Mouse (Mus musculus) CH12.LX (cell line): ENCODE measurements at regions not wholly inside any gene's neighbourhood (a gene's known extent, or its start where the extent isn't known, plus 50 kb on each side); places are given as distances from the start of the nearest gene placed in this dataset.
A peak's percentile ranks its signal among the peaks of the same experiment; 100 is the strongest.

Experiments
- DNase-seq: peaks from one replicate; pipeline ENCODE4 v3.0.0-alpha.2; 2013; ENCODE audit errors: extremely low read depth
- H3K27ac ChIP-seq: 2 replicates; pipeline ENCODE4 v1.5.1; 2012; ENCODE audit warnings: low read depth, mild to moderate bottlenecking, control low read depth, moderate library complexity; ENCODE audit not compliant: insufficient read depth
- H3K27me3 ChIP-seq: replicated peaks from 2 replicates; pipeline ENCODE3; 2012; ENCODE audit warnings: inconsistent platforms
- H3K36me3 ChIP-seq, 2 experiments: replicated peaks in 1 of 2; 2 replicates each; pipeline versions ENCODE3 to v1.6.1; 2012; ENCODE audit warnings: inconsistent platforms in 1 of 2, low read length in 1 of 2, mild to moderate bottlenecking in 1 of 2, mixed read lengths in 1 of 2, moderate library complexity in 1 of 2; ENCODE audit not compliant: control insufficient read depth in 1 of 2, insufficient read depth in 1 of 2
- H3K4me1 ChIP-seq, 2 experiments: 2 replicates each; pipeline ENCODE4 v1.6.1; 2012; ENCODE audit warnings: inconsistent platforms in 1 of 2, moderate library complexity in 1 of 2; ENCODE audit not compliant: insufficient read depth in 2 of 2, control insufficient read depth in 1 of 2
- H3K4me2 ChIP-seq: 2 replicates; pipeline ENCODE4 v1.6.1; 2012; ENCODE audit warnings: low read depth, mild to moderate bottlenecking, control low read depth; ENCODE audit not compliant: poor library complexity, insufficient read depth, severe bottlenecking
- H3K4me3 ChIP-seq, 3 experiments: fragments of 150-350 bp in 1 of 3; sonication (generic) in 1 of 3; replicated peaks in 1 of 3; 2 replicates each; pipeline versions ENCODE3 to v1.5.1; 2011 to 2012; ENCODE audit warnings: low read depth in 2 of 3, low read length in 2 of 3, mild to moderate bottlenecking in 2 of 3, moderate library complexity in 2 of 3, control low read depth in 1 of 3, improper control_type of control experiment in 1 of 3, inconsistent platforms in 1 of 3, mixed read lengths in 1 of 3; ENCODE audit not compliant: poor library complexity in 1 of 3
- H3K79me2 ChIP-seq: replicated peaks from 2 replicates; pipeline ENCODE4 v1.6.1; 2012; ENCODE audit warnings: mild to moderate bottlenecking, moderate library complexity; ENCODE audit not compliant: control insufficient read depth, poor library complexity, insufficient read depth, severe bottlenecking; ENCODE audit errors: extremely low read depth
- H3K9ac ChIP-seq: 2 replicates; pipeline ENCODE4 v1.6.1; 2012; ENCODE audit warnings: low read depth, mild to moderate bottlenecking, control low read depth, moderate library complexity; ENCODE audit not compliant: insufficient read depth
- H3K9me3 ChIP-seq: replicated peaks from 2 replicates; pipeline ENCODE3; 2012; ENCODE audit warnings: low read length, inconsistent platforms, mixed read lengths
- BHLHE40 ChIP-seq: IDR thresholded peaks from 2 replicates; pipeline ENCODE4 v1.6.1; 2011; ENCODE audit warnings: mild to moderate bottlenecking, low read depth, low read length, improper control_type of control experiment
- CHD1 ChIP-seq: IDR thresholded peaks from 2 replicates; pipeline ENCODE4 v1.6.1; 2012; ENCODE audit warnings: low read depth, low read length, improper control_type of control experiment, inconsistent platforms
- CHD2 ChIP-seq: IDR thresholded peaks from 2 replicates; pipeline ENCODE4 v1.6.1; 2011; ENCODE audit warnings: low read length, improper control_type of control experiment
- CTCF ChIP-seq, 2 experiments: IDR thresholded peaks in 1 of 2; conservative IDR thresholded peaks in 1 of 2; 2 replicates each; pipeline ENCODE4 v1.5.1; 2011 to 2012; ENCODE audit warnings: low read depth in 2 of 2, low read length in 2 of 2, improper control_type of control experiment in 1 of 2, inconsistent platforms in 1 of 2, mild to moderate bottlenecking in 1 of 2, moderate library complexity in 1 of 2
- EP300 ChIP-seq: IDR thresholded peaks from 2 replicates; pipeline ENCODE4 v1.6.1; 2011; ENCODE audit warnings: low read length, improper control_type of control experiment
- ETS1 ChIP-seq: conservative IDR thresholded peaks from 2 replicates; pipeline ENCODE4 v1.6.1; 2012; ENCODE audit warnings: low read depth, mild to moderate bottlenecking, inconsistent platforms, low read length, improper control_type of control experiment, moderate library complexity
- IRF4 ChIP-seq: IDR thresholded peaks from 2 replicates; pipeline ENCODE4 v1.6.1; 2014; ENCODE audit warnings: low read depth, mild to moderate bottlenecking, inconsistent platforms, low read length, improper control_type of control experiment
- JUN ChIP-seq: IDR thresholded peaks from 2 replicates; pipeline ENCODE4 v1.6.1; 2011; ENCODE audit warnings: low read depth, mild to moderate bottlenecking, low read length, improper control_type of control experiment, moderate library complexity; ENCODE audit not compliant: insufficient read depth
- MAFK ChIP-seq: IDR thresholded peaks from 2 replicates; pipeline ENCODE4 v1.6.1; 2011; ENCODE audit warnings: low read length, improper control_type of control experiment; ENCODE audit not compliant: insufficient replicate concordance
- MAX ChIP-seq: IDR thresholded peaks from 2 replicates; pipeline ENCODE4 v1.6.1; 2011; ENCODE audit warnings: low read length, improper control_type of control experiment
- MYC ChIP-seq: IDR thresholded peaks from 2 replicates; pipeline ENCODE4 v1.6.1; 2011; ENCODE audit warnings: low read depth, mild to moderate bottlenecking, improper control_type of control experiment, low read length
- NELFE ChIP-seq: IDR thresholded peaks from 2 replicates; pipeline ENCODE4 v1.6.1; 2011; ENCODE audit warnings: low read depth, low read length, improper control_type of control experiment
- NRF1 ChIP-seq: IDR thresholded peaks from 2 replicates; pipeline ENCODE4 v1.6.1; 2014; ENCODE audit warnings: low read depth, mild to moderate bottlenecking, inconsistent platforms, low read length, improper control_type of control experiment, moderate library complexity
- POLR2A ChIP-seq: IDR thresholded peaks from 2 replicates; pipeline ENCODE4 v1.6.1; 2011; ENCODE audit warnings: low read depth, mild to moderate bottlenecking, improper control_type of control experiment, low read length
- POLR2AphosphoS2 ChIP-seq: IDR thresholded peaks from 2 replicates; pipeline ENCODE4 v1.6.1; 2011; ENCODE audit warnings: low read depth, low read length, improper control_type of control experiment
- RCOR1 ChIP-seq: conservative IDR thresholded peaks from 2 replicates; pipeline ENCODE4 v1.6.1; 2012; ENCODE audit warnings: low read depth, mild to moderate bottlenecking, inconsistent platforms, low read length, improper control_type of control experiment
- SIN3A ChIP-seq: IDR thresholded peaks from 2 replicates; pipeline ENCODE4 v1.6.1; 2012; ENCODE audit warnings: low read length, improper control_type of control experiment, inconsistent platforms
- SMC3 ChIP-seq: IDR thresholded peaks from 2 replicates; pipeline ENCODE4 v1.6.1; 2011; ENCODE audit warnings: low read depth, low read length, improper control_type of control experiment
- TCF12 ChIP-seq: IDR thresholded peaks from 2 replicates; pipeline ENCODE4 v1.6.1; 2014; ENCODE audit warnings: low read depth, mild to moderate bottlenecking, inconsistent platforms, low read length, improper control_type of control experiment
- USF1 ChIP-seq: IDR thresholded peaks from 2 replicates; pipeline ENCODE4 v1.6.1; 2014; ENCODE audit warnings: low read depth, mild to moderate bottlenecking, inconsistent platforms, low read length, improper control_type of control experiment
- USF2 ChIP-seq: conservative IDR thresholded peaks from 2 replicates; pipeline ENCODE4 v1.6.1; 2011; ENCODE audit warnings: low read depth, low read length, improper control_type of control experiment
- ZC3H11A ChIP-seq: IDR thresholded peaks from 2 replicates; pipeline ENCODE4 v1.6.1; 2012; ENCODE audit warnings: low read depth, mild to moderate bottlenecking, inconsistent platforms, low read length, improper control_type of control experiment
- ZNF384 ChIP-seq: IDR thresholded peaks from 2 replicates; pipeline ENCODE4 v1.6.1; 2012; ENCODE audit warnings: low read depth, low read length, improper control_type of control experiment, inconsistent platforms
- dilution Hi-C: fragments of 300-500 bp; cut with MboI; formaldehyde crosslinking; loops from 2 replicates; pipeline ENCODE4 v1.14.3; 2020; ENCODE audit warnings: low sequenced_read_pairs; ENCODE audit not compliant: extremely low pct_unique_long_range_greater_than_20kb, extremely low pct_ligation_motif_present
- in situ Hi-C: fragments of 300-500 bp; cut with MboI; formaldehyde crosslinking; loops from 3 replicates; pipeline ENCODE4 v1.14.3; 2019; ENCODE audit warnings: low sequenced_read_pairs, low pct_ligation_motif_present, low pct_unique_long_range_greater_than_20kb, mixed read lengths

DNA sequence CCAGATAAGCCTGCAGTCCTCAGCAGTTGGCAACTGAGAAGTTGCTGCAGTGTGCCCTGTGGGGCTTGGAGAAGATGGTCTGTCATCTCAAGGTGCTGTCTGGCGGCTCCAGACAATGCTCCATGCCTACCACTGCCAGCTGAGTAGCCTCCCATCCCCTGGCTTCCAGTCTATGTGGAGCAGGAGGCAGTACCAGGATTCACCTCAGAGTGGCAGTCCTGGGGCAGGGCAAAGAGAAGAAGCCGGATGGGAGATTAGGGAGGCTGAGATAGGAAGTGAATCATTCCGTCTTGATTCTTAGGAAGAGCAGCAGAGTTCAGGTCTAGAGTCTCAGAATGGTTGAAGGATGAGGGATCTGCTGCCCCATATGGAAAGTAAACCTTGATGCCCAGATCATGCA lies 198.1 kb upstream of the H2al1a start:
- Histone ChIP-seq H3K9me3 (no peaks in the 10 kb centered on the region), H3K4me3 (no peak overlapping the region), H3K4me1 (no peaks in the 10 kb centered on the region)
- dilution Hi-C loops, result no loop called here
- TF ChIP-seq CTCF (conservative IDR thresholded peaks at IDR 0.05 in 1 of 2, IDR thresholded peaks at IDR 0.05 in 1 of 2; ENCODE audit: low read depth in 2 of 2, low read length in 2 of 2) (0 out of 4 replicates have a peak, but pooled peaks of 1 of the 2 experiments have one; percentile 9), SMC3 (no peak)
- TF ChIP-seq, all 38 proteins: peak for 1
- Histone ChIP-seq H3K27me3 (no peaks in the 10 kb centered on the region), H3K9ac (no peak overlapping the region), H3K79me2 (no peaks in the 10 kb centered on the region), H3K4me2 (no peak overlapping the region), H3K27ac (no peak overlapping the region), H3K36me3 (no peaks in the 10 kb centered on the region)
- no peak for DNase-seq
- in situ Hi-C loops, result no loop called here

DNA sequence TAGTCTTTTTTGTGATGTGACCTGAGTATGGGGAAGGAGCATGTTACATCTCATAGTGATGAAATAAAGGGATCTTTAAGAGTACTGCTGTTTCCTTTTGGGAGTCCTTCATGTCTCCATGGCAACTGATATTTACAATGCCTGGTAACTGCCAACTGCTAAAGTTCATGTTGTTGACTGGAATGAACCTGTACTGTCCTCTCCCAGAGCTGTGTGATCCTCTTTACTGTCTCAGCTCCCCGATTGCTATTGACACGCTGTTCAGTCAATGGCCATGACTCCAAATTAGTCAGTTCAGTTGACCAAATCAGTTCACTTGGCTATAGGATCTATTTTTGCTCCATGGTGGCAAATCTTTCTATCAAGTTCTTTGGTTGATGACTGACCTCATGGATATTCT lies 167.8 kb upstream of the H2al1a start:
- no peak for TF ChIP-seq CHD2
- no peak for TF ChIP-seq JUN
- TF ChIP-seq BHLHE40, result no peak
- TF ChIP-seq POLR2AphosphoS2, result no peak
- TF ChIP-seq ZNF384, result no peak
- no peak for TF ChIP-seq ZC3H11A
- no peak for TF ChIP-seq ETS1
- no peak for TF ChIP-seq USF2
- TF ChIP-seq MAFK, result no peak
- TF ChIP-seq NELFE, result no peak
- TF ChIP-seq, all 38 proteins: peak for 0
- H3K36me3 ChIP-seq, result no peaks in the 10 kb centered on the region
- H3K27ac ChIP-seq, result no peak overlapping the region
- no peaks in the 10 kb centered on the region for H3K27me3 ChIP-seq
- H3K9ac ChIP-seq, result no peak overlapping the region
- H3K4me2 ChIP-seq, result no peak overlapping the region
- in situ Hi-C loops (no loop called here), dilution Hi-C loops (no loop called here)
- DNase-seq, result no peak
- H3K4me1 ChIP-seq, result no peaks in the 10 kb centered on the region
- H3K79me2 ChIP-seq, result no peaks in the 10 kb centered on the region
- H3K9me3 ChIP-seq, result no peaks in the 10 kb centered on the region
- H3K4me3 ChIP-seq, result no peak overlapping the region

GRCm38 (mm10) chrX:11139971-11140421 lies 159.1 kb upstream of the H2al1a start:
- Histone ChIP-seq H3K4me3 (no peak overlapping the region), H3K9me3 (no peaks in the 10 kb centered on the region), H3K27ac (no peak overlapping the region), H3K4me2 (no peak overlapping the region), H3K9ac (no peak overlapping the region), H3K27me3 (no peaks in the 10 kb centered on the region), H3K36me3 (no peaks in the 10 kb centered on the region), H3K4me1 (no peaks in the 10 kb centered on the region), H3K79me2 (no peaks in the 10 kb centered on the region)
- DNase-seq, result no peak
- TF ChIP-seq USF1 (no peak), CHD1 (no peak), JUN (no peak), SIN3A (no peak), POLR2A (no peak), NRF1 (no peak), MAX (no peak), MAFK (no peak), EP300 (no peak), RCOR1 (no peak), MYC (no peak), CTCF (conservative IDR thresholded peaks at IDR 0.05 in 1 of 2, IDR thresholded peaks at IDR 0.05 in 1 of 2; ENCODE audit: low read depth in 2 of 2, low read length in 2 of 2) (no peak), TCF12 (no peak), IRF4 (no peak), BHLHE40 (no peak), ETS1 (no peak)
- in situ Hi-C loops, result no loop called here
- dilution Hi-C loops, result no loop called here
